Mouse (Mus musculus): ENCODE data around the gene Arhgef10l.

Gene Arhgef10l

GRCm38 (mm10) chr4:140608228-140608720, 57.5 kb downstream of the Arhgef10l start:
- no peak for DNase-seq (ENCODE audit: low spot score in 2 of 2)

GRCm38 (mm10) chr4:140606779-140607178, 59.0 kb downstream of the Arhgef10l start:
- no peak for DNase-seq (ENCODE audit: low spot score in 2 of 2)

GRCm38 (mm10) chr4:140606197-140606596, 59.6 kb downstream of the Arhgef10l start:
- no peak for DNase-seq (ENCODE audit: low spot score in 2 of 2)

DNA sequence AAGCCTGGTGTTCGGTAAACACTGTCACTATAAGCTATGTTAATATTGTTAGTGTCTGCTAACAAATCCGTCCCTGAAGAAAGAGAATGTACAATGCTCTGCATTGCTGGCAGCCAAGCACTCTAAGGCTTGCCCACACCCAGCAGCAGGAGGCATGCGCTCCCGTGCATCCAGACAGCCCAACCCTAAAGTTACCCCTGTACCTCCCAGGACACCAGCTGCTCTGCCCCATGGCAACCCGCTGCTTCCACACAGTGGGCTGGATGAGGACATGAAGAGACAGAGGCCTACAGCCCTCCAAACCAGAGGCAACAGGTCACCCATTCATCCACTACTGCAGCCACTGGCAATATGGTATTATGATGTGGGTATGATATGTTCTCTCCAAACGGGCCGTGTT, 60.0 kb downstream of the Arhgef10l start:
- no peak for DNase-seq (ENCODE audit: low spot score in 2 of 2)

DNA sequence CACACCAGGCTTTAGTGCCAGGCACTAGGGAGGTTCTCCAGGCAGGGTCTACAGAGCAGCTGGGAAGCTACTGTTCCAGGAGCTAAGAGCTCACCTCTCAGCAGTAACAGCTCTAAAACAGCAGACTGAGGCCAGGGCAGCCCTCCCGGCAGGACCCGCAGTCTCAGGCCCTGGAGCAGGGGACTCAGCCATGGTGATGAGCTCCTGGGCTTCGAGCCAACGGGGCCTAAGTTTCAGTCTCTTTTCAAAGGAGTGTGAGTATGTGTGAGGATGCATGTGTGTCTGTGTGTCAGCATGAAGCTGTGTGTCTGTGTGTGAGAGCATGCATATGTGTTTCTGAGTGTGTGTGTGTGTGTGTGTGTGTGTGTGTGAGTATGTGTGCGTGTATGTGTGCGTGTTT, 60.6 kb downstream of the Arhgef10l start:
- DNase-seq (ENCODE audit: low spot score in 2 of 2), result no peak

- no peak for DNase-seq (ENCODE audit: low spot score in 2 of 2)
Measured at GRCm38 (mm10) chr4:140604541-140604940, 61.3 kb downstream of the Arhgef10l start.

- DNase-seq (ENCODE audit: low spot score in 2 of 2), result no peak
Measured at GRCm38 (mm10) chr4:140602022-140602421, 63.8 kb downstream of the Arhgef10l start.

GRCm38 (mm10) chr4:140601153-140601552, 64.7 kb downstream of the Arhgef10l start:
- no peak for DNase-seq (ENCODE audit: low spot score in 2 of 2)

GRCm38 (mm10) chr4:140598846-140599245, 67.0 kb downstream of the Arhgef10l start:
- DNase-seq (ENCODE audit: low spot score in 2 of 2), result no peak

GRCm38 (mm10) chr4:140597928-140598327, 67.9 kb downstream of the Arhgef10l start:
- no peak for DNase-seq (ENCODE audit: low spot score in 2 of 2)

- no peak for DNase-seq (ENCODE audit: low spot score in 2 of 2)
Measured at GRCm38 (mm10) chr4:140597378-140597777, 68.4 kb downstream of the Arhgef10l start.

- DNase-seq (ENCODE audit: low spot score in 2 of 2), result no peak
Measured at GRCm38 (mm10) chr4:140593771-140594505, 71.9 kb downstream of the Arhgef10l start.

DNA sequence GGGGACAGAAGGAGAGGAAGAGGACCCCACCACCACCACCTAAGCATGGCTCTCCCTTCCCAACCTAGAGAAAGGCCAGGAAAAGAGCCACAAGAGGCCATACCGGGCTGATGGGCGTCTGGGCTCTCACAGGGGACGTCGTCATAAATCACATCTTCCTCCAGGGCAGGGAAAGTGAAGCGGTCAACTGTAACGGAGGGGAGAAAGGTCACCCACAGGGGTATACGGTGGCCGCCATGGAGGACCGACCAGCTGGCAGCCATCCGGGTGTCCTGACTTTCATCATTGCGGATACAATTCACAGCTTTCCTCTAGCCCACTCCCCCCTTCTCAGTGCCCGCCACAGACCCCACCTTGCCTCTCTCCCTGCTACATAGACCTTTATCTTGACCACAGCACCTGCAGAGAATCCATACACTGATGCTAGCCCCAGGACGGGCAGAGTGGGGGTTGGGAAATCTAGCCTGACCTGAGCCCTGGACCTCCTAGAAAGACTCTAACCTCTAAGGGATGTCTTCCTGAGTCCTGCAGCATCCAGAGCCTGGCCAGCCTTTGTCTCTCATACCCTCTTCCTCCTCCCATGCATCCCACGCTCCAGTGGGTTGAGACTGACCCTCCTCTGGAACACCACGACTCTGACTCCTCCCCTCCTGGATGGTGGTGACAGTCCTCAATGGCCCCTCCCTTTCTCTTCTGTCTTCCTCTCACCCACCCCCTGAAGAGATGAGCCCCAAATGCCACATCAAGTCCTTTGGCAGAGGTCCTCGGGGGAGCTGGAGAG, 72.6 kb downstream of the Arhgef10l start:
- no peak for DNase-seq (ENCODE audit: low spot score in 2 of 2)

DNA sequence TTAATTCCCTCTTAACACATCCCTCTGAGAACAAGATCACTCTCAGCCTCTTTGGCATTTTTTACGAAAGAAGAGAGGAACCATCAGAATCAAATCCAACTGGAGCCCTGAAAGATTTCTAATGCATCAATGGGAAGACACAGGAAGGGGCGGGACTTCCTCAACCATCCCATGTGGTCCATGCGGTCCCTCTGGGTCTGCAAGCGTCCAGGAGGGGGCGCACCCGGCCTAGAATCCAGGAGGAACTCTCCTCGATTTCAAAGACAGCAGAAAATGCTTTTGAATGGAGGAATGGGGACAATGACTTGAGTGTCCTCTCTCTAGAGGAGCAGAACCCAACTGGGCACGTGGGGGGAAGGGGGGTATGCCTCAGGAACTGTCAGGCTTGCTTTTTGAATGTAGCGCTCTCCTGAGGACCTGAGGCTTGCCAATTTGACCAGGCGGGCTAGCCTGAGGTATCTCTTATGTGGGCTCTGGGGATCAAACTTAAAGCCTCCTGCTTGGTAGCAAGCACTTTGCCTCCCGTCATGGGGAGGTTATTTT, 73.5 kb downstream of the Arhgef10l start:
- peak; percentile 72 to 80 for DNase-seq (ENCODE audit: low spot score in 2 of 2)

GRCm38 (mm10) chr4:140586478-140586877, 79.3 kb downstream of the Arhgef10l start:
- no peak for DNase-seq (ENCODE audit: low spot score in 2 of 2)

- no peak for DNase-seq (ENCODE audit: low spot score in 2 of 2)
Measured at GRCm38 (mm10) chr4:140584240-140584639, 81.6 kb downstream of the Arhgef10l start.

DNA sequence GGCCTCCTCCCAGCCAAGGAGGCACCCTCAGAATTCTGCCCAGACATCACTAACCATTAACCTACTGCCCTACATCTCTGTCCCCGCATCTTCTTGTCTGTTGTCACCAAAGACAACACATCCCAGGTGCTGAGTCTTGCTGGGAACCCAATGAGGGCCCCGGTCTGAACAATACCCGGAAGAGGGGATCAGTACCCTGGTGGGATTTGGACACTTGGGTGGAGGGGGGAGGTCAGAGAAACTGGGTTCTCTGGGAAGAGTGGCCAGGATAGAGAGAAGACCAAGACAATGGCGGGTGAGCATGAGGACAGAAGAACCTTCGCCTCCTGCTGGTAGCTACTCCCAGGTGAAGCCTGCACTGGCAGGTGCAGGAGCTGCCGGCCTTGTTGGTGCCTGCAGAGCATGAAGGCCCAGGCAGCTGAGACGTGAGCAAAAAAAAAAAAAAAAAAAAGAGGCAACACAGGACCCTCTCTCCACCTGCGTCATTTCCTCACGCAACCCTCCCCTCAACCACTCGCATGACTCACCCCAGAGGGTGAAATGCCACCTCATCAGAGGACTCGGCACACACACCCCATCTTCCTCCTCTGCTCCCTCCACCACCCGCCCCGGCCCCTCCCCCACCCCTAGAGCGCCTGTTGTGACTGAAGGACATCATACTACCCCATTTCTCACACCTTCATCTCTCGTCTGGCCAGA, 83.3 kb downstream of the Arhgef10l start:
- DNase-seq (ENCODE audit: low spot score in 2 of 2), result no peak

GRCm38 (mm10) chr4:140581730-140582389, 84.0 kb downstream of the Arhgef10l start:
- DNase-seq (ENCODE audit: low spot score in 2 of 2), result peak in 1 of 2 experiments; percentile 23

DNA sequence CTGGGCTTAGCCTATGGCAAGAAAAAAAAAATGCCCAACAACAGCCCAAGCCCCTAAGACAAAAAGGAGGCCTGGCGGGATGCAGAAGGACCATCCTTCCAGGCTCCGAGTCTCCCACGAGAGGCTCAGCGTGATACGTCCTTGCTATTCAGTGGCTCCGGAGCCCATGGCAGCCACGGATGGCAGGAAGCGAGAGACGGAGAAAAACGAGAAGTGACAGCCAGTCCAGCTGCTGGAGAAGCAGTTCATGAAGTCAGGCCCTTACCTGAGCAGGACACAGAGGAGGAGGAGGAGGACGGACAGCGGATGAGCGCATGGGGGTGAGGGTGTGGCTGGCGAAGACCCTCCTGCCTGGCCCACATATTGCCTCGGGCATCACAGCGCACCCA, 84.5 kb downstream of the Arhgef10l start:
- DNase-seq (ENCODE audit: low spot score in 2 of 2), result no peak

DNA sequence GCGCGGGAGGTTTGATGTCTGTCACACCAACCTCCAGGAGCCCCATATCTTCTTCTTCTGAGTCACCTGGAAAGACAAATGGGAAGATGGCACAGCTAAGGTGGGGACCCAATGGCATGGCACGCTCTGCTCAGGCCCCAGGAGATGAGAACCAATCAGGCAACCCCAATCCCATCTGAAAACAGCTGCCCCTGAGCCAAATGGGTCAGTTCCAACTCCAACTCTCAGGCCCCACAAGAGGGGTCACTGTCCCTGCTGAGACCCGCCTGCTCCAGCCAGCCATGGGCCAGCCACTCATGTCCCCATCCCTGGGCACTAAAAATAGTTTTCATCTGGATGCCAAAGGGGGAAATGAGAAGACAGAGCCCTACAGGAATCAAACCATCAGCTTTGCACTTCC, 84.9 kb downstream of the Arhgef10l start:
- no peak for DNase-seq (ENCODE audit: low spot score in 2 of 2)

DNA sequence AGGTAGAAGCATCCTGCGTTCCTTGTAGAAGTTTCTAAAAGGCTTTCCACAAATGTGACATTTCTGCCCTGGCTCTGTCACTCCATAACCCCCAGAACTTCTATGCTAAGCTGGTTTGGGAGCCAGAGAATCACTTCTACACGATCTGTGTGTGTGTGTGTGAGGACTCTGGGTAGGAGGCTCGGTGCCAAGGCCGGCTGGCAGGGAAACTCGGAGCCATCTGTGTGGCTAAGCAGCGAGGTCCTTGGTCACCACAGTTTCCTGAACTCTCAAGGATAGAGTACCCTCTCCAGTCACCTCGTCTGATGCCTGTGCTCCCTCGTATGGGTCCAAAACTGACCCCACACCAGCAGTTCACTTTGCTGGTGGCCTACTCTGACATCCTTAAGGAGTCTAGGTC, 86.2 kb downstream of the Arhgef10l start:
- DNase-seq (ENCODE audit: low spot score in 2 of 2), result no peak

- DNase-seq (ENCODE audit: low spot score in 2 of 2), result no peak
Measured at GRCm38 (mm10) chr4:140579149-140579548, 86.7 kb downstream of the Arhgef10l start.

All from frontal cortex, postnatal 36 days (tissue).